Mouse (Mus musculus) stomach, postnatal 0 days (tissue): Measurements from ENCODE around the gene Slc25a35.

Experiments used
- CTCF ChIP-seq: IDR thresholded peaks from 2 replicates; pipeline ENCODE4 v1.5.1; 2016; ENCODE audit warnings: antibody characterized with exemption, low read depth, mild to moderate bottlenecking, moderate library complexity
- EP300 ChIP-seq: optimal IDR thresholded peaks from 2 replicates; pipeline ENCODE3; 2016; ENCODE audit warnings: antibody characterized with exemption

GRCm38 (mm10) chr11:68974059-68974450 lies 6.1 kb downstream of the Slc25a35 start:
- TF ChIP-seq EP300 (no peak), CTCF (no peak)
